Mouse (Mus musculus): Measurements from ENCODE around the gene Mn1. TPM values are rescaled to one million over a fixed set of nuclear protein-coding genes. Genes with fewer than 3 reads are reported as not detected.

The Mn1 gene
- polyA plus RNA-seq, 1 experiment from 2014 or later = 15.0 TPM

GRCm38 (mm10) chr5:111421424-111421823 lies 4.3 kb downstream of the Mn1 start:
- WGBS = 73% methylated on average over 15 of the region's 15 CpGs
- peak overlapping the region; percentile 65 for H3K4me3 ChIP-seq (replicated peaks)
- peaks cover 70% of the 10 kb centered on the region for H3K27me3 ChIP-seq
- H3K9ac ChIP-seq (replicated peaks) = peak overlapping the region; percentile 84; the same call in 1 of the 2 replicates
- no peak overlapping the region for H3K27ac ChIP-seq
- H3K36me3 ChIP-seq = peaks cover 44% of the 10 kb centered on the region
- H3K9me3 ChIP-seq = no peaks in the 10 kb centered on the region
- H3K4me2 ChIP-seq = peak overlapping the region; percentile 90
- ATAC-seq (ENCODE audit: insufficient number of reproducible peaks, insufficient read depth, low FRiP score, low TSS enrichment, low read depth) = no peak
- peaks cover 79% of the 10 kb centered on the region for H3K4me1 ChIP-seq (replicated peaks)

GRCm38 (mm10) chr5:111422058-111422800 lies 5.1 kb downstream of the Mn1 start:
- Histone ChIP-seq H3K4me2 (peak overlapping the region; percentile 90), H3K4me3 (replicated peaks) (peak overlapping the region; percentile 65), H3K27me3 (peaks cover 77% of the 10 kb centered on the region), H3K4me1 (replicated peaks) (peaks cover 84% of the 10 kb centered on the region), H3K9ac (replicated peaks) (no peak overlapping the region), H3K9me3 (no peaks in the 10 kb centered on the region), H3K27ac (no peak overlapping the region), H3K36me3 (peaks cover 51% of the 10 kb centered on the region)
- no peak for ATAC-seq (ENCODE audit: insufficient number of reproducible peaks, insufficient read depth, low FRiP score, low TSS enrichment, low read depth)
- 69% methylated on average over 8 of the region's 8 CpGs for WGBS

- H3K4me3 ChIP-seq (replicated peaks) = peak overlapping the region; percentile 65
- peaks cover 88% of the 10 kb centered on the region for H3K4me1 ChIP-seq (replicated peaks)
- H3K27ac ChIP-seq = no peak overlapping the region
- peaks cover 73% of the 10 kb centered on the region for H3K27me3 ChIP-seq
- WGBS = 79% methylated on average over 10 of the region's 10 CpGs
- peaks cover 51% of the 10 kb centered on the region for H3K36me3 ChIP-seq
- ATAC-seq (ENCODE audit: insufficient number of reproducible peaks, insufficient read depth, low FRiP score, low TSS enrichment, low read depth) = no peak
- peak overlapping the region; percentile 90 for H3K4me2 ChIP-seq
- H3K9me3 ChIP-seq = no peaks in the 10 kb centered on the region
- no peak overlapping the region; the same call in 1 of the 2 replicates for H3K9ac ChIP-seq (replicated peaks)
These were observed 5.8 kb downstream of the Mn1 start for GRCm38 (mm10) chr5:111423011-111423410.

GRCm38 (mm10) chr5:111423616-111424015 lies 6.5 kb downstream of the Mn1 start:
- H3K27ac ChIP-seq = no peak overlapping the region
- 0 out of 2 replicates have a peak overlapping the region, but pooled peaks have one; percentile 65 for H3K4me3 ChIP-seq (replicated peaks)
- no peaks in the 10 kb centered on the region for H3K9me3 ChIP-seq
- H3K36me3 ChIP-seq = peaks cover 51% of the 10 kb centered on the region
- WGBS = 83% methylated on average over 4 of the region's 4 CpGs
- H3K4me2 ChIP-seq = peak overlapping the region; percentile 90
- peaks cover 82% of the 10 kb centered on the region for H3K4me1 ChIP-seq (replicated peaks)
- ATAC-seq (ENCODE audit: insufficient number of reproducible peaks, insufficient read depth, low FRiP score, low TSS enrichment, low read depth) = no peak
- no peak overlapping the region for H3K9ac ChIP-seq (replicated peaks)
- peaks cover 67% of the 10 kb centered on the region for H3K27me3 ChIP-seq

- peaks cover 70% of the 10 kb centered on the region for H3K4me1 ChIP-seq (replicated peaks)
These were observed 8.7 kb downstream of the Mn1 start for GRCm38 (mm10) chr5:111425813-111426212.

GRCm38 (mm10) chr5:111426249-111426648 lies 9.1 kb downstream of the Mn1 start:
- Histone ChIP-seq H3K4me1 (replicated peaks) (peaks cover 70% of the 10 kb centered on the region), H3K36me3 (peaks cover 32% of the 10 kb centered on the region), H3K4me3 (replicated peaks) (no peak overlapping the region), H3K4me2 (0 out of 2 replicates have a peak overlapping the region, but pooled peaks have one; percentile 0), H3K27me3 (peaks cover 51% of the 10 kb centered on the region), H3K9me3 (no peaks in the 10 kb centered on the region), H3K27ac (no peak overlapping the region), H3K9ac (replicated peaks) (no peak overlapping the region)
- WGBS = 68% methylated on average over 5 of the region's 5 CpGs
- ATAC-seq (ENCODE audit: insufficient number of reproducible peaks, insufficient read depth, low FRiP score, low TSS enrichment, low read depth) = no peak

More at GRCm38 (mm10) chr5:111425813-111426212, 8.7 kb downstream of the Mn1 start:
- Histone ChIP-seq H3K27ac (no peak overlapping the region), H3K9ac (replicated peaks) (no peak overlapping the region), H3K4me3 (replicated peaks) (no peak overlapping the region), H3K36me3 (peaks cover 37% of the 10 kb centered on the region), H3K4me2 (0 out of 2 replicates have a peak overlapping the region, but pooled peaks have one; percentile 0), H3K9me3 (no peaks in the 10 kb centered on the region), H3K27me3 (peaks cover 55% of the 10 kb centered on the region)
- WGBS = 85% methylated on average over 9 of the region's 9 CpGs
- no peak for ATAC-seq (ENCODE audit: insufficient number of reproducible peaks, insufficient read depth, low FRiP score, low TSS enrichment, low read depth)

- H3K4me1 ChIP-seq (replicated peaks) = peaks cover 73% of the 10 kb centered on the region
- H3K27ac ChIP-seq = no peak overlapping the region
- WGBS = 78% methylated on average over 6 of the region's 6 CpGs
These were observed 11.7 kb downstream of the Mn1 start for GRCm38 (mm10) chr5:111428882-111429281.

GRCm38 (mm10) chr5:111429726-111430125 lies 12.6 kb downstream of the Mn1 start:
- H3K27ac ChIP-seq = peak overlapping the region; percentile 45; the same call in 1 of the 2 replicates
- H3K4me2 ChIP-seq = no peak overlapping the region
- no peak overlapping the region for H3K9ac ChIP-seq (replicated peaks)
- peaks cover 74% of the 10 kb centered on the region for H3K4me1 ChIP-seq (replicated peaks)
- H3K36me3 ChIP-seq = peaks cover 16% of the 10 kb centered on the region; the same call in 1 of the 2 replicates
- no peaks in the 10 kb centered on the region for H3K9me3 ChIP-seq
- WGBS = 73% methylated on average over 7 of the region's 7 CpGs
- ATAC-seq (ENCODE audit: insufficient number of reproducible peaks, insufficient read depth, low FRiP score, low TSS enrichment, low read depth) = no peak
- H3K27me3 ChIP-seq = peaks cover 25% of the 10 kb centered on the region
- H3K4me3 ChIP-seq (replicated peaks) = no peak overlapping the region

More at GRCm38 (mm10) chr5:111428882-111429281, 11.7 kb downstream of the Mn1 start:
- peaks cover 31% of the 10 kb centered on the region for H3K27me3 ChIP-seq
- no peak for ATAC-seq (ENCODE audit: insufficient number of reproducible peaks, insufficient read depth, low FRiP score, low TSS enrichment, low read depth)
- no peak overlapping the region for H3K4me2 ChIP-seq
- no peak overlapping the region for H3K4me3 ChIP-seq (replicated peaks)
- no peaks in the 10 kb centered on the region for H3K9me3 ChIP-seq
- H3K9ac ChIP-seq (replicated peaks) = no peak overlapping the region
- peaks cover 20% of the 10 kb centered on the region; the same call in 1 of the 2 replicates for H3K36me3 ChIP-seq

GRCm38 (mm10) chr5:111431007-111431730 lies 14.0 kb downstream of the Mn1 start:
- Histone ChIP-seq H3K4me3 (replicated peaks) (no peak overlapping the region), H3K4me1 (replicated peaks) (peaks cover 73% of the 10 kb centered on the region), H3K9me3 (no peaks in the 10 kb centered on the region), H3K9ac (replicated peaks) (no peak overlapping the region), H3K36me3 (peaks cover 9% of the 10 kb centered on the region; the same call in 1 of the 2 replicates), H3K27me3 (peaks cover 33% of the 10 kb centered on the region), H3K4me2 (peak overlapping the region; percentile 23; the same call in 1 of the 2 replicates), H3K27ac (no peak overlapping the region)
- WGBS = 60% methylated on average over 11 of the region's 11 CpGs
- no peak for ATAC-seq (ENCODE audit: insufficient number of reproducible peaks, insufficient read depth, low FRiP score, low TSS enrichment, low read depth)

- peaks cover 23% of the 10 kb centered on the region for H3K27me3 ChIP-seq
- no peaks in the 10 kb centered on the region for H3K36me3 ChIP-seq
- H3K4me1 ChIP-seq (replicated peaks) = peaks cover 67% of the 10 kb centered on the region
- no peak overlapping the region for H3K4me2 ChIP-seq
- WGBS = 42% methylated on average over 5 of the region's 5 CpGs
- no peak overlapping the region for H3K9ac ChIP-seq (replicated peaks)
- no peak for ATAC-seq (ENCODE audit: insufficient number of reproducible peaks, insufficient read depth, low FRiP score, low TSS enrichment, low read depth)
- no peak overlapping the region for H3K4me3 ChIP-seq (replicated peaks)
- no peaks in the 10 kb centered on the region for H3K9me3 ChIP-seq
- H3K27ac ChIP-seq = no peak overlapping the region
These were observed 15.7 kb downstream of the Mn1 start for GRCm38 (mm10) chr5:111432842-111433241.

- Histone ChIP-seq H3K27me3 (peaks cover 23% of the 10 kb centered on the region), H3K9me3 (no peaks in the 10 kb centered on the region), H3K4me2 (peak overlapping the region; percentile 26), H3K9ac (replicated peaks) (no peak overlapping the region), H3K36me3 (peaks cover 6% of the 10 kb centered on the region; the same call in 1 of the 2 replicates), H3K4me1 (replicated peaks) (peaks cover 67% of the 10 kb centered on the region), H3K27ac (peak overlapping the region; percentile 50; the same call in 1 of the 2 replicates), H3K4me3 (replicated peaks) (no peak overlapping the region)
- WGBS = 19% methylated on average over 16 of the region's 16 CpGs
- peak; percentile 60; the same call in 1 of the 2 replicates for ATAC-seq (ENCODE audit: insufficient number of reproducible peaks, insufficient read depth, low FRiP score, low TSS enrichment, low read depth)
These were observed 17.2 kb downstream of the Mn1 start for GRCm38 (mm10) chr5:111434342-111434842.

All from limb, embryonic 12.5 days (tissue).